Mouse (Mus musculus) testis, adult 2 months (tissue): ENCODE data around the gene Syde2.

Experiments
- CTCF ChIP-seq: fragments of 200-500 bp; IDR thresholded peaks from 2 replicates; pipeline ENCODE4 v1.5.1; 2012; ENCODE audit warnings: low read depth, mild to moderate bottlenecking, inconsistent platforms, low read length, moderate library complexity; ENCODE audit not compliant: control insufficient read depth, insufficient read depth, insufficient replicate concordance
- POLR2A ChIP-seq: fragments of 200-500 bp; IDR thresholded peaks from 2 replicates; pipeline ENCODE4 v1.6.1; 2012; ENCODE audit warnings: low read depth, mild to moderate bottlenecking, inconsistent platforms, low read length, moderate library complexity; ENCODE audit not compliant: control insufficient read depth

DNA sequence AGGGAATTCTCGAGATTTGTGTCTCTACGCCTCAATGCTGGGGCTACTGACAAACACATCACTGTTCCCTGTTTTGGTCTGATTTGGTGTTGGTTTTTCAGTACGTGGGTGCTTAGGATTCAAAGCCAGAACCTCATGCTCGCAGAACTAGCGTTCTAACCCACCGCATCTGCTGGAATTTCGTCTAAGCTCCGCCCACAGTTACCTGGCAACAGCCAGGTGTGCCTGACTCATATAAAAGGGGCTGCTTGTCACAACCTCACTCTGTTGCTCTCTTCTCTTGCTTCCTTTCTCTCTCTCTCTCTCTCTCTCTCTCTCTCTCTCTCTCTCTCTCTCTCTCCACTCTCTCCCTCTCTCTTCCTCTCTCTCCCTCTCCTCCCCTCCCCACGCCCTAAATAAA, 25.3 kb upstream of the Syde2 start:
- TF ChIP-seq CTCF = no peak
- TF ChIP-seq POLR2A = no peak
